Mouse (Mus musculus) lung, embryonic 16.5 days (tissue): ENCODE results near the gene Tenm2. TPM values are rescaled to one million over a fixed set of nuclear protein-coding genes. Genes with fewer than 3 reads are reported as not detected.

Experiments used
- ATAC-seq: fragments of 200-750 bp; cut with Nextera tagmentation; 2 replicates; pipeline ENCODE4 v1.8.0; 2017; ENCODE audit warnings: low read depth, mild to moderate bottlenecking, moderate library complexity
- H3K27ac ChIP-seq: fragments of 300-500 bp; sonication (generic); 2 replicates; pipeline ENCODE4 v1.5.1; 2014; ENCODE audit warnings: mild to moderate bottlenecking, control low read depth, low read length
- H3K27me3 ChIP-seq: fragments of 300-500 bp; sonication (generic); 2 replicates; pipeline ENCODE4 v1.6.1; 2014; ENCODE audit warnings: low read depth, low read length, mixed read lengths; ENCODE audit not compliant: control insufficient read depth, insufficient read depth
- H3K36me3 ChIP-seq: fragments of 300-500 bp; sonication (generic); 2 replicates; pipeline ENCODE4 v1.6.1; 2014; ENCODE audit warnings: low read length; ENCODE audit not compliant: control insufficient read depth, insufficient read depth
- H3K4me1 ChIP-seq: fragments of 300-500 bp; sonication (generic); replicated peaks from 2 replicates; pipeline ENCODE4 v1.6.1; 2014; ENCODE audit warnings: low read length, mixed read lengths; ENCODE audit not compliant: control insufficient read depth, insufficient read depth
- H3K4me2 ChIP-seq: fragments of 300-500 bp; sonication (generic); 2 replicates; pipeline ENCODE4 v1.6.1; 2014; ENCODE audit warnings: low read depth, low read length, control low read depth
- H3K4me3 ChIP-seq: fragments of 300-500 bp; sonication (generic); 2 replicates; pipeline ENCODE4 v1.5.1; 2014; ENCODE audit warnings: mild to moderate bottlenecking, low read length, control low read depth
- H3K9ac ChIP-seq: fragments of 300-500 bp; sonication (generic); 2 replicates; pipeline ENCODE4 v1.6.1; 2014; ENCODE audit warnings: low read length, control low read depth
- H3K9me3 ChIP-seq: fragments of 300-500 bp; sonication (generic); 2 replicates; pipeline ENCODE4 v1.6.1; 2016; ENCODE audit warnings: low read length; ENCODE audit not compliant: control insufficient read depth
- WGBS: fragments of 180-500 bp; shearing (Covaris S2); extraction: QIAGEN DNeasy Blood & Tissue Kit; methylation state at CpG from one replicate; pipeline ENCODE4 v1.1.7; 2014; 5-methylcytosine and 5-hydroxymethylcytosine counted together
- polyA plus RNA-seq: library from polyadenylated mRNA; unstranded; fragments of >200 nt; fragmentation: Nextera tagmentation; extraction: Ambion mirVana; gene quantifications from 2 replicates; pipeline ENCODE4 v1.2.1, GENCODE M21; 2015

Gene Tenm2
- polyA plus RNA-seq, 1 experiment from 2014 or later: 0.24 TPM

- Histone ChIP-seq H3K4me3 (peak overlapping the region; percentile 22), H3K9ac (no peak overlapping the region), H3K4me1 (no peaks in the 10 kb centered on the region; the same call in 1 of the 2 replicates), H3K4me2 (peak overlapping the region; percentile 51), H3K27me3 (no peaks in the 10 kb centered on the region), H3K9me3 (no peaks in the 10 kb centered on the region), H3K27ac (peak overlapping the region; percentile 55), H3K36me3 (no peaks in the 10 kb centered on the region)
- WGBS: 5% methylated on average over 28 of the region's 28 CpGs
- ATAC-seq: peak; percentile 91
These were observed 1234.3 kb downstream of the Tenm2 start for GRCm38 (mm10) chr11:36001282-36001970.

- Histone ChIP-seq H3K9ac (no peak overlapping the region), H3K4me2 (peak overlapping the region; percentile 51), H3K9me3 (no peaks in the 10 kb centered on the region), H3K27ac (peak overlapping the region; percentile 55), H3K4me3 (peak overlapping the region; percentile 22), H3K36me3 (no peaks in the 10 kb centered on the region), H3K4me1 (no peaks in the 10 kb centered on the region; the same call in 1 of the 2 replicates), H3K27me3 (no peaks in the 10 kb centered on the region)
- ATAC-seq: peak; percentile 63
- WGBS: 1% methylated on average over 10 of the region's 10 CpGs
These were observed 1235.0 kb downstream of the Tenm2 start for GRCm38 (mm10) chr11:36000585-36001281.

- no peak overlapping the region for H3K4me2 ChIP-seq
- no peak overlapping the region for H3K27ac ChIP-seq
- no peaks in the 10 kb centered on the region for H3K9me3 ChIP-seq
- H3K4me3 ChIP-seq: no peak overlapping the region
- H3K4me1 ChIP-seq: no peaks in the 10 kb centered on the region; the same call in 1 of the 2 replicates
- no peak overlapping the region for H3K9ac ChIP-seq
- H3K27me3 ChIP-seq: no peaks in the 10 kb centered on the region
- no peaks in the 10 kb centered on the region for H3K36me3 ChIP-seq
- ATAC-seq: no peak
- WGBS: 18% methylated on average over 4 of the region's 4 CpGs
These were observed 1235.7 kb downstream of the Tenm2 start for GRCm38 (mm10) chr11:36000038-36000437.

GRCm38 (mm10) chr11:35998048-35998447, 1237.7 kb downstream of the Tenm2 start:
- Histone ChIP-seq H3K4me2 (no peak overlapping the region), H3K9ac (no peak overlapping the region), H3K27me3 (no peaks in the 10 kb centered on the region), H3K36me3 (no peaks in the 10 kb centered on the region), H3K27ac (no peak overlapping the region), H3K9me3 (no peaks in the 10 kb centered on the region), H3K4me3 (no peak overlapping the region), H3K4me1 (no peaks in the 10 kb centered on the region; the same call in 1 of the 2 replicates)
- 64% methylated on average over 12 of the region's 12 CpGs for WGBS
- no peak for ATAC-seq

- H3K4me3 ChIP-seq: no peak overlapping the region
- ATAC-seq: no peak
These were observed 1240.5 kb downstream of the Tenm2 start for GRCm38 (mm10) chr11:35995310-35995709.

GRCm38 (mm10) chr11:35991846-35992245, 1243.9 kb downstream of the Tenm2 start:
- H3K9ac ChIP-seq: no peak overlapping the region
- no peaks in the 10 kb centered on the region for H3K36me3 ChIP-seq
- no peak overlapping the region for H3K27ac ChIP-seq
- WGBS: 71% methylated on average over 2 of the region's 2 CpGs
- H3K4me1 ChIP-seq: no peaks in the 10 kb centered on the region
- H3K9me3 ChIP-seq: no peaks in the 10 kb centered on the region
- no peak overlapping the region for H3K4me3 ChIP-seq
- no peaks in the 10 kb centered on the region for H3K27me3 ChIP-seq
- no peak for ATAC-seq
- H3K4me2 ChIP-seq: no peak overlapping the region

More at GRCm38 (mm10) chr11:35995310-35995709, 1240.5 kb downstream of the Tenm2 start:
- Histone ChIP-seq H3K36me3 (no peaks in the 10 kb centered on the region), H3K9ac (no peak overlapping the region), H3K4me1 (no peaks in the 10 kb centered on the region), H3K27me3 (no peaks in the 10 kb centered on the region), H3K27ac (no peak overlapping the region), H3K4me2 (no peak overlapping the region), H3K9me3 (no peaks in the 10 kb centered on the region)

- Histone ChIP-seq H3K27ac (no peak overlapping the region), H3K27me3 (peaks cover 5% of the 10 kb centered on the region; the same call in 1 of the 2 replicates), H3K4me3 (no peak overlapping the region), H3K36me3 (no peaks in the 10 kb centered on the region), H3K4me1 (peaks cover 8% of the 10 kb centered on the region; the same call in 1 of the 2 replicates), H3K9me3 (no peaks in the 10 kb centered on the region), H3K4me2 (no peak overlapping the region), H3K9ac (no peak overlapping the region)
- 68% methylated on average over 4 of the region's 4 CpGs for WGBS
- no peak for ATAC-seq
These were observed 1245.8 kb downstream of the Tenm2 start for GRCm38 (mm10) chr11:35989967-35990366.

- no peaks in the 10 kb centered on the region for H3K36me3 ChIP-seq
- peak overlapping the region; percentile 49 for H3K4me2 ChIP-seq
- H3K27ac ChIP-seq: no peak overlapping the region
- peaks cover 7% of the 10 kb centered on the region; the same call in 1 of the 2 replicates for H3K27me3 ChIP-seq
- no peak overlapping the region for H3K9ac ChIP-seq
- peak overlapping the region; percentile 30 for H3K4me3 ChIP-seq
- WGBS: 1% methylated on average over 19 of the region's 19 CpGs
- no peaks in the 10 kb centered on the region for H3K9me3 ChIP-seq
- peak; percentile 83 for ATAC-seq
- H3K4me1 ChIP-seq: peaks cover 8% of the 10 kb centered on the region; the same call in 1 of the 2 replicates
These were observed 1249.8 kb downstream of the Tenm2 start for GRCm38 (mm10) chr11:35985841-35986393.

GRCm38 (mm10) chr11:35982734-35983133, 1253.0 kb downstream of the Tenm2 start:
- 76% methylated on average over 3 of the region's 3 CpGs for WGBS
- no peak overlapping the region for H3K4me3 ChIP-seq
- peaks cover 8% of the 10 kb centered on the region; the same call in 1 of the 2 replicates for H3K4me1 ChIP-seq
- H3K4me2 ChIP-seq: no peak overlapping the region
- no peaks in the 10 kb centered on the region for H3K9me3 ChIP-seq
- peaks cover 19% of the 10 kb centered on the region for H3K27me3 ChIP-seq
- H3K27ac ChIP-seq: no peak overlapping the region
- no peak overlapping the region for H3K9ac ChIP-seq
- no peaks in the 10 kb centered on the region for H3K36me3 ChIP-seq
- no peak for ATAC-seq
